Mouse (Mus musculus) ovary, postnatal 36 days (tissue): ENCODE data around the gene Tgfbr3.

Experiments used
- DNase-seq: peaks from one replicate; pipeline ENCODE4 v3.0.0; 2022; ENCODE audit warnings: low spot score, mixed read lengths

Tgfbr3 gene

DNA sequence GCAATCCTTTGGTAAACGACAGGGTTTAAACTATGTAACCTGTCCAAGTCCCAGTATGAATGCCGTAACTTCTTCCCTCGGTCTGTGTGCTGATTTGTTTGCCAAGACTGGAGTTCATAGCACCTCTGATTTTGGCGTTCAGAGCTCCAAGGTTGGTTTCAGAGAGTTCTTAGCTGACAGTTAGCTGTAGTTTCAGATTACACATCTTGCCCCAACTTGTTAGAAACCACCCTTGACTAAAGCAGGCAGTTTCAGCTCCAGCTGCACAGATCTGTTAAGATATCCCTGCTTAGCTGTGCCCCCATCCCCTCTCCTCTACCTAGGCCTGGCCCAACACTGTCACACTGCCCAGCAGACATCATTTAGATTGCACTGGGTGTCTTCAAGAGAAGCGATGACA, 81.5 kb downstream of the Tgfbr3 start:
- no peak for DNase-seq

DNA sequence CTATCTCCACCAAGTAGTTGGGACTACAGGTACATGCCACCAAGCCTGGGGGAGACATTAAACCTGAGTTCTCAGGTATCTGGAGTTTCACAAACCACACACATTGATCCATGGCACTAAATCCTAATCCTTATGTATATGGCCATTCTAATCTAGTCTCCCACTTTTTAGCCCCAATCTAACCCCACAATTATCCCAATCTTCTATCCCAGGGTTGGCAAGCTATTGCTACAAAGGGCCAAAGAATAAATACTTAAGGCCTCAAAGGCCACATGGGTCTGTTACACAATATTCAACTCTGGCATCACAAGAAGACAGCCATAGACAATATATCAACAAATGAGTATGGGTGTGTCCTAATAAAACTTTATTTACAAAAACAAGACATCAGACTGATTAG, 85.1 kb downstream of the Tgfbr3 start:
- DNase-seq, result no peak

DNA sequence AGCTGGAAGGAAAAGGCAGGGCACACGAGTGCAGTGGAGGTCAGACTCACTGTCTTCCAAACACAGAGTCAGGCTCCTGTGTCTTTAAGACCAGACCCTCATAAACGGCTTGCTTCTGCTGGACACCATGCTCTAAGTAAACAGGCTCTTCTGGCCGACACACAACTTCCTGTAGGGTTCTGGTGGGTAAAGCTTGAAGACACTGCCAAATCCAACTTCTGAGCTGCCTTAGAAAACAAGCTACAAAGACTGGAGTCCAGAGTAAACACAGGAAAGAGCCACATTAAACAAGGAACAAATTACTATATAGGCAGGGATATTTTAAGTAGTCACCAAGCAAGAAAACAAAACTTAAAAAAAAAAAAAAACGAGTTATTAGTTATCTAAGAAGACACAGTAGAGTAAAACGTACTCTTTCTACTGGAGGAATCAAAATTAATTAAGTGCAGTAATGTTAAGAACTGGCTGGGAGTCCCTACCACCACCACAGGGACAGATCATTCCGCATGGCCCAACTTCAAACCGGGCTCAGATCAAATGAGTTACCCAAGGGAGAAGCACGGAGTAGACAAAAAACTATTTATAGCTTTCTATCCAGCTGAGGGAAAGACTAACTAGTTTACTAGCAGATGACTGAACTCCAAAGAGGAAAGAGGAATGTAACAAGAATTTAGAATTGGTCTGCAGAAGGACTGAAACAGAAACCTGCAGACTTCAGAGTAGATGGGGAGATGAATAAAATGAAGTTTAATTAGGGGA, 86.4 kb downstream of the Tgfbr3 start:
- no peak for DNase-seq

DNA sequence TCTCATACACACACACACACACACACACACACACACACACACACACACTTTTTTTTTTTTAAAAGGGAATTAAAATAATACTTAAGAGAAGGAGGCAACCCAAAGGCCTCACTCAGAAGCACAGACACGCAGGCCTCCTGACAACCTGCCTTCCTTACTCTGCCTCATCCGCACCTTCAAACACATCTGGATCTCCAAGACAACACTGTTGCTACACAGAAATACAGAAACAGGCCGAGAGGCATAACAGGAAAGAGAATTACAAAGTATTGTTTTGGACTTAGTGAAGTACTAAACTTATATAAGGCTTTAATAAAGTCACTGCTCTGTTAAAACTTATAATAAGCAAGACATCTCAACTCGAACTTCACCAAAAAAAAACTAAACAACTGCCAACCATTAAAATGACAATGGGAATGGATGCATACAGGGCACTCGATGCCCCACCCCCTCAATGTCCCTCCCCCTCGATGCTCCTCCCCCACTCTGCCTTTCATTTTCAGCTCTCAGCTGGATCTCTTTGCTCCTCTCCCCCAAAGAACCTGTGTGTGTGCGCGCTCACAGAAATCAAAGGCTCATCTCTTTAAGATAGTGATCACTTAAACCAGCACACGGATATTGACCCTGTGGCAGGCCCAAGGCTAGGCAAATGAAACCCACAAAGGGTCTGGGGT, 87.8 kb downstream of the Tgfbr3 start:
- no peak for DNase-seq

- DNase-seq, result no peak
These were observed 88.5 kb downstream of the Tgfbr3 start for GRCm38 (mm10) chr5:107200853-107201341.

- no peak for DNase-seq
These were observed 89.2 kb downstream of the Tgfbr3 start for GRCm38 (mm10) chr5:107200221-107200635.

DNA sequence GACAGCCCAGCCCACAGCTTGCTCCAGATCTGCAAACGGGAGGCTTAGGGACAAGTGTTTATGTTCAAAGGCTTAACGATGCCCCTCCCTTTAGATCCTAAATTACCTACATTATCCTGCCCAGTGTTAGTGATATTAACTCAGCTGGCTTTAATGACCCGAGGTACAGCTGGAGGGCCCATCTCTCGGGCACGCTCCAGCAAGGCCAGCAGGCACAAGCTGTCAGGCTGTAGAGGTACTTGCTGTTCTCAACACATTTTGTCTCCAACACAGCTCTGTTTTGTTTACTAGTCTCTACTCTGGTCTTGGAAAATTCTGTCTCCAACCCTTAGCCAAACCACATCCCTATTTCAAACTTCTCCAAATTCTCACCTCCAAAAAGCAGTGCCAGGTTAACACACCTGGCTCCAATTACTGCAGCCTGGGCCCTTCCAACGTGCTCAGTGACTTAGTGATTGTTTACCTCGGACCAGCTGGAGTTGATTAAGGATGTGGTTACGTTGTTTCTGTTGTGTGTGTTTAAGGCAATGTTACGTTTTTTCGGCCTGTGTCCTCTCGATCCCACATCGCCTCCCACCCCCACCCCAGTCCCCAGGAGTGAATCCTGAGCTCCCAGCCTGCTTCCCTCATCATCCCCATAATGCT, 93.6 kb downstream of the Tgfbr3 start:
- DNase-seq, result no peak

- DNase-seq, result no peak
These were observed 96.3 kb downstream of the Tgfbr3 start for GRCm38 (mm10) chr5:107193160-107193559.

GRCm38 (mm10) chr5:107192372-107192771, 97.1 kb downstream of the Tgfbr3 start:
- DNase-seq, result peak; percentile 47

DNA sequence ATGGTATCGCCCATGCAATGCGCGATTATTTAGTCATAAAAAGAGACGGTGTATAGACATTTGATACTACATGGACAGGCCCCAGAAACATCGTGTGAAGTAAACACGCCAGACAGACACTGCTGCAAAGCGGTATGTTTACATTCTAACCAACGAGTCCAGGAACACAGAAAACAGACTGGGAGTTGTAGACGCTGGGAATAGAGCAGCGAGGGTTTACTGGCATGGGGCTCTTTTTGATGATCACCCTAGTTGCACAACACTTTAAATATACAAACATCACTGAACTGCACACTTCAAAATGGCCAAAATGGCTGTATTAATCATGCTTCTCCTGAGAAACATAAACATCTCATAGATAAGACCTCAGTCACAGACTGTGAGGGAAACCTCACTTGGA, 100.9 kb downstream of the Tgfbr3 start:
- DNase-seq, result no peak

- DNase-seq, result no peak
These were observed 103.2 kb downstream of the Tgfbr3 start for GRCm38 (mm10) chr5:107186206-107186605.

GRCm38 (mm10) chr5:107184158-107184883, 105.1 kb downstream of the Tgfbr3 start:
- DNase-seq, result peak; percentile 34

DNA sequence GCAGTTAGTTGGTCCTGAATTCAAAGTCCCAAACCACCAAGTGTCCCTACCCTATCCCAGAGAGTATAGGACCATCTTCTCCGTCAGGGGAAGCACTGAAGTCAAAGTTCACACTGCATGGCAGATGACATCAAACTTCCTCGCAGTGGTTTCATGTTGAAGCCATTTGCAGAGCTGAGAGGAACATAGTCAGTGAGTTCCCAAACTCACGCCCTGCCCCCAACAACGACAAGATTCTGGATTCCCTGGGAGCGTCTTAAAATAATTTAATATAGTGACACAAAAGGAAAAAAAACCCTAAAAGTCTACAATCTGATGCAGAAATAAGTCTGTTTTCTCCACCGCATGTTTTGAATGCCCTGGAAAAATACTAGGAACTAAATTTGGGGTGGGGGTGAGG, 105.9 kb downstream of the Tgfbr3 start:
- no peak for DNase-seq

DNA sequence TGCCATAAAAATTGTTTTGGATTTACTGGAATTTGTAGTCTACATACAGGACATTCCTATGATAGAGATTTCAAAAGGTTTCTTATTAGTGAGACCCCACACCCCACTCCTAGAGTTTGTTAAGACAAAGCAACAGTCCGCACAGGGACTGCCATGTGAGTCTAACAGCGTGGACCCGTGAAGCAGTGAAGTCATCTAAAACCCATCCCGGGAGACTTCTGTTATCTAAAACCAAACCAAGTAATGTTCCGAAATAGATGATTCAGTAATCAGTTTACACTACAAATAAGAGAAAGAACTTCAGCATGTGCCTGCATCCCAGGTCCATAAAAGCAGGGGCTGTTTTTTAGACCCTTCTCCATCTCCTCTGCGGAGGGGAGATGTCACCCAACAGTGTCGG, 106.7 kb downstream of the Tgfbr3 start:
- DNase-seq, result no peak

GRCm38 (mm10) chr5:107181820-107182219, 107.6 kb downstream of the Tgfbr3 start:
- DNase-seq, result no peak

- DNase-seq, result no peak
These were observed 110.2 kb downstream of the Tgfbr3 start for GRCm38 (mm10) chr5:107179194-107179593.

GRCm38 (mm10) chr5:107177791-107178190, 111.6 kb downstream of the Tgfbr3 start:
- DNase-seq, result no peak

- no peak for DNase-seq
These were observed 112.2 kb downstream of the Tgfbr3 start for GRCm38 (mm10) chr5:107177248-107177647.

DNA sequence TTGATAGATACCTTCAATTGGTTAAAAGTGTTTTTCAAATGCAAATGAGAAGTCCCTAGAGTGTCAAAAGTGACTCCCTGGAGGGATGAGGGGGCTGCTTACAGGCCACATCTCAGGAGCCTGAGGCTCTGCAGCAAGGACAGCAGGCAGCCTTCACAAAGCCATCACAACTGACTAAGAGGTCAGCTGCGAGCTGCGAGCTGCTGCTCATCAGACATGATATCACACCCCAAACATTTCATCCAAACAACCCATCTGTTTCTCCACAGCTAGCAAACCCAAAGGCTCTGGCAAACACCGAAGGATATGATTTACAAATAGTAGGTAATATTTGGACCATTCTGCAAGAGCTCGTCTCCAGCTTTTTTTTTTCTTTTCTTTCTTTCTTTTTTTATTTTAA, 112.6 kb downstream of the Tgfbr3 start:
- no peak for DNase-seq

- DNase-seq, result no peak
These were observed 113.2 kb downstream of the Tgfbr3 start for GRCm38 (mm10) chr5:107176196-107176595.

GRCm38 (mm10) chr5:107174188-107174587, 115.2 kb downstream of the Tgfbr3 start:
- DNase-seq, result no peak

GRCm38 (mm10) chr5:107173483-107173882, 115.9 kb downstream of the Tgfbr3 start:
- DNase-seq, result no peak
